Mouse (Mus musculus) granulocyte monocyte progenitor cell, adult 5-6 weeks (primary cell): ENCODE results near the gene Btnl6. TPM values are rescaled to one million over a fixed set of nuclear protein-coding genes. Genes with fewer than 3 reads are reported as not detected.
"Not testable (repeated sequence)": the region's sequence is repeated elsewhere in the genome, so short reads cannot be mapped to it uniquely, and the experiment has no call there.

Experiments
- ATAC-seq: replicated peaks from 2 replicates; pipeline ENCODE4 v1.8.0; 2016; ENCODE audit warnings: mild to moderate bottlenecking, moderate TSS enrichment, inconsistent platforms; ENCODE audit not compliant: poor library complexity, severe bottlenecking
- total RNA-seq, 2 experiments: library from RNA; stranded (forward) in 1 of 2; stranded (reverse) in 1 of 2; fragments of 200-712, 200-1000 nt in 1 of 2; fragments of >200 nt in 1 of 2; fragmentation: Nextera tagmentation in 1 of 2; gene quantifications; 2 replicates each; pipeline ENCODE4 v1.2.3; 2014 to 2017

The Btnl6 gene
- total RNA-seq, 2 experiments from 2014 or later = not detected

- no peak for ATAC-seq
Observed at GRCm38 (mm10) chr17:34507591-34507990, 9.6 kb downstream of the Btnl6 start.

GRCm38 (mm10) chr17:34497726-34498125 is 19.4 kb downstream of the Btnl6 start:
- not testable (repeated sequence) for ATAC-seq

- not testable (repeated sequence) for ATAC-seq
Observed at GRCm38 (mm10) chr17:34497319-34497718, 19.8 kb downstream of the Btnl6 start.

GRCm38 (mm10) chr17:34496539-34496938 is 20.6 kb downstream of the Btnl6 start:
- no peak for ATAC-seq

- ATAC-seq = not testable (repeated sequence)
Observed at GRCm38 (mm10) chr17:34495156-34495555, 22.0 kb downstream of the Btnl6 start.

- no peak for ATAC-seq
Observed at GRCm38 (mm10) chr17:34492796-34493195, 24.4 kb downstream of the Btnl6 start.

- ATAC-seq = not testable (repeated sequence)
Observed at GRCm38 (mm10) chr17:34477238-34478013, 39.7 kb downstream of the Btnl6 start, which contains the start of gene Btnl4. TSS of gene Btnl4 (minus strand) at chr17:34477318.

GRCm38 (mm10) chr17:34476427-34476826 is 40.7 kb downstream of the Btnl6 start:
- ATAC-seq = no peak

- ATAC-seq = no peak
Observed at GRCm38 (mm10) chr17:34475060-34475459, 42.1 kb downstream of the Btnl6 start.

GRCm38 (mm10) chr17:34470491-34470890 is 46.7 kb downstream of the Btnl6 start:
- peak; percentile 52; the same call in 1 of the 2 replicates for ATAC-seq

GRCm38 (mm10) chr17:34465906-34466305 is 51.2 kb downstream of the Btnl6 start:
- not testable (repeated sequence) for ATAC-seq

GRCm38 (mm10) chr17:34459255-34459654 is 57.9 kb downstream of the Btnl6 start:
- no peak for ATAC-seq

Other genes with a start within 250 kb of the Btnl6 start
- gene H2-Aa, start 229.5 kb downstream of the Btnl6 start, total RNA-seq (2014; fragmentation: Nextera tagmentation) = 2.4 and 6.9 TPM in 2 replicates
- 2.4 and 4.8 TPM in 2 replicates for gene H2-Aa, start 229.5 kb downstream of the Btnl6 start, total RNA-seq (2017)
- not detected in 2 replicates for gene H2-Eb1, start 211.5 kb downstream of the Btnl6 start, total RNA-seq (2014; fragmentation: Nextera tagmentation)
- 2.6 TPM in 2 replicates for gene H2-Eb1, start 211.5 kb downstream of the Btnl6 start, total RNA-seq (2017)
- not detected in 2 replicates for gene H2-Eb2, start 191.7 kb downstream of the Btnl6 start, total RNA-seq (2014; fragmentation: Nextera tagmentation)
- gene H2-Eb2, start 191.7 kb downstream of the Btnl6 start, total RNA-seq (2017) = not detected in 2 replicates
- not detected in 2 replicates for gene Btnl2, start 162.5 kb downstream of the Btnl6 start, total RNA-seq (2014; fragmentation: Nextera tagmentation)
- not detected in 2 replicates for gene Btnl2, start 162.5 kb downstream of the Btnl6 start, total RNA-seq (2017)
- gene Btnl1, start 140.2 kb downstream of the Btnl6 start, total RNA-seq (2014; fragmentation: Nextera tagmentation) = not detected in 2 replicates
- not detected in 2 replicates for gene Btnl1, start 140.2 kb downstream of the Btnl6 start, total RNA-seq (2017)
- gene BC051142, start 118.5 kb downstream of the Btnl6 start, total RNA-seq (2014; fragmentation: Nextera tagmentation) = not detected in 2 replicates
- 0.21 TPM in 1 of 2 replicates, not detected in the other for gene BC051142, start 118.5 kb downstream of the Btnl6 start, total RNA-seq (2017)
- not detected in 2 replicates for gene Btnl4, start 40.0 kb downstream of the Btnl6 start, total RNA-seq (2014; fragmentation: Nextera tagmentation)
- not detected in 2 replicates for gene Btnl4, start 40.0 kb downstream of the Btnl6 start, total RNA-seq (2017)
- 0.17 and 0.43 TPM in 2 replicates for gene Notch4, start 46.9 kb upstream of the Btnl6 start, total RNA-seq (2014; fragmentation: Nextera tagmentation)
- 0.31 and 0.52 TPM in 2 replicates for gene Notch4, start 46.9 kb upstream of the Btnl6 start, total RNA-seq (2017)
- gene Gpsm3, start 72.5 kb upstream of the Btnl6 start, total RNA-seq (2014; fragmentation: Nextera tagmentation) = 64.1 and 75.3 TPM in 2 replicates
- gene Gpsm3, start 72.5 kb upstream of the Btnl6 start, total RNA-seq (2017) = 11.5 and 23.4 TPM in 2 replicates
- 21.1 and 29.7 TPM in 2 replicates for gene Pbx2, start 73.9 kb upstream of the Btnl6 start, total RNA-seq (2014; fragmentation: Nextera tagmentation)
- gene Pbx2, start 73.9 kb upstream of the Btnl6 start, total RNA-seq (2017) = 25.1 and 34.4 TPM in 2 replicates
- 1.3 and 1.9 TPM in 2 replicates for gene Ager, start 80.5 kb upstream of the Btnl6 start, total RNA-seq (2014; fragmentation: Nextera tagmentation)
- gene Ager, start 80.5 kb upstream of the Btnl6 start, total RNA-seq (2017) = 1.3 and 2.0 TPM in 2 replicates
- 52.2 and 64.9 TPM in 2 replicates for gene Rnf5, start 86.3 kb upstream of the Btnl6 start, total RNA-seq (2014; fragmentation: Nextera tagmentation)
- gene Rnf5, start 86.3 kb upstream of the Btnl6 start, total RNA-seq (2017) = 13.8 and 15.2 TPM in 2 replicates
- gene Agpat1, start 86.9 kb upstream of the Btnl6 start, total RNA-seq (2014; fragmentation: Nextera tagmentation) = 36.6 and 50.1 TPM in 2 replicates
- gene Agpat1, start 86.9 kb upstream of the Btnl6 start, total RNA-seq (2017) = 19.1 and 19.3 TPM in 2 replicates
- 2.1 TPM in 1 of 2 replicates, not detected in the other for gene Egfl8, start 98.6 kb upstream of the Btnl6 start, total RNA-seq (2014; fragmentation: Nextera tagmentation)
- not detected in 2 replicates for gene Egfl8, start 98.6 kb upstream of the Btnl6 start, total RNA-seq (2017)
- 41.9 and 45.1 TPM in 2 replicates for gene Ppt2, start 111.2 kb upstream of the Btnl6 start, total RNA-seq (2014; fragmentation: Nextera tagmentation)
- 20.4 and 23.3 TPM in 2 replicates for gene Ppt2, start 111.2 kb upstream of the Btnl6 start, total RNA-seq (2017)
- 0.88 TPM in 1 of 2 replicates, not detected in the other for gene Prrt1, start 112.2 kb upstream of the Btnl6 start, total RNA-seq (2014; fragmentation: Nextera tagmentation)
- gene Prrt1, start 112.2 kb upstream of the Btnl6 start, total RNA-seq (2017) = not detected in 2 replicates
- gene Fkbpl, start 127.4 kb upstream of the Btnl6 start, total RNA-seq (2014; fragmentation: Nextera tagmentation) = 2.9 and 10.3 TPM in 2 replicates
- gene Fkbpl, start 127.4 kb upstream of the Btnl6 start, total RNA-seq (2017) = 12.4 and 21.8 TPM in 2 replicates
- gene Atf6b, start 129.8 kb upstream of the Btnl6 start, total RNA-seq (2014; fragmentation: Nextera tagmentation) = 38.3 and 42.5 TPM in 2 replicates
- 31.9 and 44.6 TPM in 2 replicates for gene Atf6b, start 129.8 kb upstream of the Btnl6 start, total RNA-seq (2017)
- gene Tnxb, start 153.2 kb upstream of the Btnl6 start, total RNA-seq (2014; fragmentation: Nextera tagmentation) = not detected in 2 replicates
- not detected in 2 replicates for gene Tnxb, start 153.2 kb upstream of the Btnl6 start, total RNA-seq (2017)
- 0.23 TPM in 1 of 2 replicates, not detected in the other for gene C4b, start 226.5 kb upstream of the Btnl6 start, total RNA-seq (2014; fragmentation: Nextera tagmentation)
- 0.09 TPM in 1 of 2 replicates, not detected in the other for gene C4b, start 226.5 kb upstream of the Btnl6 start, total RNA-seq (2017)